Mouse (Mus musculus) lung, embryonic 14.5 days (tissue): ENCODE measurements around the gene Trim65. TPM values are rescaled to one million over a fixed set of nuclear protein-coding genes. Genes with fewer than 3 reads are reported as not detected.
A peak's percentile ranks its signal among the peaks of the same experiment; 100 is the strongest.

ENCODE experiments used
- ATAC-seq: fragments of 200-750 bp; cut with Nextera tagmentation; 2 replicates; pipeline ENCODE4 v1.8.0; 2017; ENCODE audit warnings: mild to moderate bottlenecking, moderate TSS enrichment, moderate library complexity; ENCODE audit not compliant: insufficient read depth
- DNase-seq: peaks from one replicate; pipeline ENCODE4 v3.0.0-alpha.2; 2015
- H3K27ac ChIP-seq: fragments of 300-500 bp; sonication (generic); 2 replicates; pipeline ENCODE4 v1.5.1; 2014; ENCODE audit warnings: low read depth, mild to moderate bottlenecking, moderate library complexity
- H3K27me3 ChIP-seq: fragments of 300-500 bp; sonication (generic); 2 replicates; pipeline ENCODE4 v1.6.1; 2014; ENCODE audit warnings: low read length, control low read depth; ENCODE audit not compliant: insufficient read depth
- H3K36me3 ChIP-seq: fragments of 300-500 bp; sonication (generic); 2 replicates; pipeline ENCODE4 v1.6.1; 2014; ENCODE audit warnings: control low read depth; ENCODE audit not compliant: insufficient read depth
- H3K4me1 ChIP-seq: fragments of 300-500 bp; sonication (generic); 2 replicates; pipeline ENCODE4 v1.6.1; 2014; ENCODE audit warnings: antibody characterized with exemption, control low read depth; ENCODE audit not compliant: insufficient read depth
- H3K4me2 ChIP-seq: fragments of 300-500 bp; sonication (generic); 2 replicates; pipeline ENCODE4 v1.6.1; 2014; ENCODE audit warnings: mild to moderate bottlenecking
- H3K4me3 ChIP-seq: fragments of 300-500 bp; sonication (generic); 2 replicates; pipeline ENCODE4 v1.5.1; 2014; ENCODE audit warnings: low read depth, low read length
- H3K9ac ChIP-seq: fragments of 300-500 bp; sonication (generic); 2 replicates; pipeline ENCODE4 v1.6.1; 2014
- H3K9me3 ChIP-seq: fragments of 300-500 bp; sonication (generic); 2 replicates; pipeline ENCODE4 v1.6.1; 2016; ENCODE audit warnings: low read depth, low read length, control low read depth
- CTCF ChIP-seq: IDR thresholded peaks from 2 replicates; pipeline ENCODE4 v1.5.1; 2016; ENCODE audit warnings: antibody characterized with exemption, low read depth
- WGBS: fragments of 180-500 bp; shearing (Covaris S2); extraction: QIAGEN DNeasy Blood & Tissue Kit; methylation state at CpG from one replicate; pipeline ENCODE4 v1.1.7; 2014; 5-methylcytosine and 5-hydroxymethylcytosine counted together
- polyA plus RNA-seq: library from polyadenylated mRNA; unstranded; fragments of >200 nt; fragmentation: Nextera tagmentation; extraction: Ambion mirVana; gene quantifications from 2 replicates; pipeline ENCODE4 v1.2.1, GENCODE M21; 2014

Gene Trim65
- polyA plus RNA-seq, 1 experiment from 2014 or later: 3.9 TPM

- Histone ChIP-seq H3K4me1 (peaks cover 3% of the 10 kb centered on the region; the same call in 1 of the 2 replicates), H3K36me3 (peaks cover 51% of the 10 kb centered on the region), H3K4me2 (no peak overlapping the region), H3K9ac (no peak overlapping the region), H3K4me3 (no peak overlapping the region), H3K27me3 (no peaks in the 10 kb centered on the region), H3K9me3 (no peaks in the 10 kb centered on the region), H3K27ac (no peak overlapping the region)
- WGBS: 37% methylated on average over 10 of the region's 10 CpGs
- DNase-seq: no peak
- no peak for TF ChIP-seq CTCF
- ATAC-seq: no peak
Measured at GRCm38 (mm10) chr11:116078676-116079320, 52.1 kb downstream of the Trim65 start.

- Histone ChIP-seq H3K9ac (peak overlapping the region; percentile 43), H3K36me3 (peaks cover 45% of the 10 kb centered on the region), H3K4me1 (peaks cover 3% of the 10 kb centered on the region; the same call in 1 of the 2 replicates), H3K4me3 (peak overlapping the region; percentile 24), H3K4me2 (peak overlapping the region; percentile 61), H3K27me3 (no peaks in the 10 kb centered on the region), H3K9me3 (no peaks in the 10 kb centered on the region), H3K27ac (peak overlapping the region; percentile 72)
- ATAC-seq: peak; percentile 46
- WGBS: 11% methylated on average over 16 of the region's 16 CpGs
- peak; percentile 49 for DNase-seq
- no peak for TF ChIP-seq CTCF
Measured at GRCm38 (mm10) chr11:116078221-116078620, 52.7 kb downstream of the Trim65 start.

- 50% methylated on average over 22 of the region's 22 CpGs for WGBS
- H3K4me3 ChIP-seq: peak within 1 kb of the TSS; percentile 24
- ATAC-seq (peak; percentile 73), DNase-seq (peak; percentile 29)
- peak; percentile 37; the same call in 1 of the 2 replicates for TF ChIP-seq CTCF
- no peaks in the 10 kb centered on the region for H3K9me3 ChIP-seq
- peak within 1 kb of the TSS; percentile 43 for H3K9ac ChIP-seq
- no peaks in the 10 kb centered on the region for H3K27me3 ChIP-seq
- H3K27ac ChIP-seq: peak within 1 kb of the TSS; percentile 72
- peaks cover 3% of the 10 kb centered on the region; the same call in 1 of the 2 replicates for H3K4me1 ChIP-seq
- H3K4me2 ChIP-seq: peak within 1 kb of the TSS; percentile 61
- H3K36me3 ChIP-seq: peaks cover 39% of the 10 kb centered on the region
Measured at GRCm38 (mm10) chr11:116077446-116078204, 53.3 kb downstream of the Trim65 start, which contains the start of gene Unc13d. TSS of gene Unc13d (minus strand) at chr11:116077961.

- Histone ChIP-seq H3K27me3 (no peaks in the 10 kb centered on the region), H3K36me3 (peaks cover 33% of the 10 kb centered on the region), H3K27ac (no peak overlapping the region), H3K4me2 (peak overlapping the region; percentile 61), H3K4me1 (peaks cover 3% of the 10 kb centered on the region; the same call in 1 of the 2 replicates), H3K4me3 (peak overlapping the region; percentile 24; the same call in 1 of the 2 replicates), H3K9ac (peak overlapping the region; percentile 43; the same call in 1 of the 2 replicates), H3K9me3 (no peaks in the 10 kb centered on the region)
- 55% methylated on average over 7 of the region's 7 CpGs for WGBS
- DNase-seq (no peak), ATAC-seq (no peak)
- no peak for TF ChIP-seq CTCF
Measured at GRCm38 (mm10) chr11:116076836-116077235, 54.1 kb downstream of the Trim65 start.

- H3K36me3 ChIP-seq: peaks cover 27% of the 10 kb centered on the region
- H3K27me3 ChIP-seq: no peaks in the 10 kb centered on the region
- 52% methylated on average over 7 of the region's 7 CpGs for WGBS
- H3K27ac ChIP-seq: no peak overlapping the region
- peak overlapping the region; percentile 61; the same call in 1 of the 2 replicates for H3K4me2 ChIP-seq
- no peaks in the 10 kb centered on the region for H3K9me3 ChIP-seq
- DNase-seq: no peak
- H3K4me1 ChIP-seq: peaks cover 3% of the 10 kb centered on the region; the same call in 1 of the 2 replicates
- no peak for TF ChIP-seq CTCF
- H3K4me3 ChIP-seq: no peak overlapping the region; the same call in 1 of the 2 replicates
- no peak for ATAC-seq
- peak overlapping the region; percentile 26; the same call in 1 of the 2 replicates for H3K9ac ChIP-seq
Measured at GRCm38 (mm10) chr11:116076266-116076540, 54.7 kb downstream of the Trim65 start.

- Histone ChIP-seq H3K27me3 (no peaks in the 10 kb centered on the region), H3K9ac (peak overlapping the region; percentile 26; the same call in 1 of the 2 replicates), H3K27ac (no peak overlapping the region), H3K36me3 (peaks cover 22% of the 10 kb centered on the region), H3K9me3 (no peaks in the 10 kb centered on the region), H3K4me1 (peaks cover 3% of the 10 kb centered on the region; the same call in 1 of the 2 replicates), H3K4me3 (no peak overlapping the region; the same call in 1 of the 2 replicates), H3K4me2 (0 out of 2 replicates have a peak overlapping the region, but pooled peaks have one; percentile 10)
- TF ChIP-seq CTCF: 0 out of 2 replicates have a peak, but pooled peaks have one; percentile 6
- 36% methylated on average over 20 of the region's 20 CpGs for WGBS
- ATAC-seq: no peak
- peak; percentile 23 for DNase-seq
Measured at GRCm38 (mm10) chr11:116075539-116076265, 55.2 kb downstream of the Trim65 start.
